Mouse (Mus musculus) common myeloid progenitor, adult 5-6 weeks (primary cell): ENCODE results near the gene Stk11. TPM values are rescaled to one million over a fixed set of nuclear protein-coding genes. Genes with fewer than 3 reads are reported as not detected.

ENCODE experiments used
- ATAC-seq: replicated peaks from 2 replicates; pipeline ENCODE4 v1.8.0; 2016; ENCODE audit warnings: low read depth, mild to moderate bottlenecking, moderate TSS enrichment, inconsistent platforms; ENCODE audit not compliant: poor library complexity, severe bottlenecking
- total RNA-seq: library from RNA; stranded (forward); fragments of 200-1000, 187-1606 nt; gene quantifications from 2 replicates; pipeline ENCODE4 v1.2.3, GENCODE M21; 2017

Stk11 gene
- total RNA-seq, 1 experiment from 2014 or later = 139 TPM

DNA sequence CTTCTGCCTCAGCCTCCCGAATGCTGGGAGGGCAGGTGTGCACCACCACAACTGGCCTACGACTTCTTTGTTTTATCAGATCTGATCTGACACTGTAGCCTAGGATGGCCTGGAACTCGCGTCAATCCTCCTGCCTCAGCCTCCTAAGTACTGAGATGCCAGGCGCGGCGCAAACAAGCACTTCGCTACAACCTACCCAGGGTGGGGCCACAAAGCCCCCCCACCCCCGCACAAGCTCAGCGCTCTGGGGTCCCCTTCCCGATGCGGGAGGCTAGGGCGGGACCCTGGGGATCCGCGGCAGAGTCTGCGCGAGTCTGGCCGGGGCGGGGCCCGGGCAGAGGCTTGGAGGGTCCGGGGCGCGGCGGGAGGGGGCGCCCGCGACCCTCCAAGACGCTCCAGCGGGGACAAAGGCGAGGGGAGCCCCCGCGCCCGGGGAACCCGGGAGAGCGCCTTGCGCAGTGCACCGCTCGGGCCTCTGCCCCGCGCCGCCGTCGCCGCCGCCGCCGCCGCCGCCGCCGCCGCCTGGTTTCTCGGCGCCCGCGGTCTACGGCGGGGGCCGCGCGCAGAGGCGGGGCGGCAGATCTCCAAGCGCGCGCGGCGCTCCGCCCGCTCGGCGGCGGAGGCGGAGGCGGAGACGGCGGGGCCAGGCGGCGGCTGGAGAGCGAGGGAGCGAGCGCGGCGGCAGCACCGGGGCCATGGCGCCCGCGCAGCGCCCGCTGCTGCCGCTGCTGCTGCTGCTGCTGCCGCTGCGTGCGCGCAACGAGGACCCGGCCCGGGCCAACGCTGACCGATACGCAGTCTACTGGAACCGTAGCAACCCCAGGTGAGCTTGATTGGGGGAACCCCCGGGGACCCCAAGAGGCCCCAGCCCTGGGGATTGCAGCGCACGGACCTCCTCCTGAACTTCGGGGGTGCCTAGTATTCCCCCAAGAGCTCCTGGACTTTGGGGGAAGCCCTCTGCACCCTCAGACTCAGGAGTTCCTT is 63.8 kb downstream of the Stk11 start, which contains the start of gene Efna2:
Gene Efna2 (plus strand): TSS at position 415 of the 984 bp plus-strand sequence.
- ATAC-seq = no peak

Other genes with a start within 250 kb of the Stk11 start
- 131 and 159 TPM in 2 replicates for gene Prtn3, start 241.3 kb upstream of the Stk11 start, total RNA-seq
- 40.8 and 46.6 TPM in 2 replicates for gene Plppr3, start 241.2 kb upstream of the Stk11 start, total RNA-seq
- 61.2 and 92.1 TPM in 2 replicates for gene Elane, start 229.6 kb upstream of the Stk11 start, total RNA-seq
- gene Cfd, start 224.9 kb upstream of the Stk11 start, total RNA-seq = not detected in 2 replicates
- gene Med16, start 206.9 kb upstream of the Stk11 start, total RNA-seq = 17.3 and 19.3 TPM in 2 replicates
- 7.0 and 11.2 TPM in 2 replicates for gene Gm26602, start 204.9 kb upstream of the Stk11 start, total RNA-seq
- 0.73 TPM in 1 of 2 replicates, not detected in the other for gene Kiss1r, start 198.8 kb upstream of the Stk11 start, total RNA-seq
- 38.4 and 50.7 TPM in 2 replicates for gene R3hdm4, start 194.6 kb upstream of the Stk11 start, total RNA-seq
- 11.5 and 16.0 TPM in 2 replicates for gene Arid3a, start 188.8 kb upstream of the Stk11 start, total RNA-seq
- gene Wdr18, start 155.7 kb upstream of the Stk11 start, total RNA-seq = 26.5 and 27.2 TPM in 2 replicates
- not detected in 2 replicates for gene Grin3b, start 145.1 kb upstream of the Stk11 start, total RNA-seq
- gene Tmem259, start 131.5 kb upstream of the Stk11 start, total RNA-seq = 44.8 and 56.7 TPM in 2 replicates
- gene Cnn2, start 127.2 kb upstream of the Stk11 start, total RNA-seq = 62.2 and 72.9 TPM in 2 replicates
- 10.7 and 15.5 TPM in 2 replicates for gene Abca7, start 119.3 kb upstream of the Stk11 start, total RNA-seq
- gene Arhgap45, start 99.2 kb upstream of the Stk11 start, total RNA-seq = 85.6 and 106 TPM in 2 replicates
- gene Polr2e, start 76.0 kb upstream of the Stk11 start, total RNA-seq = 145 and 146 TPM in 2 replicates
- 451 and 481 TPM in 2 replicates for gene Gpx4, start 68.6 kb upstream of the Stk11 start, total RNA-seq
- gene Sbno2, start 10.2 kb upstream of the Stk11 start, total RNA-seq = 16.2 and 22.3 TPM in 2 replicates
- 52.3 and 60.0 TPM in 2 replicates for gene Atp5d, start 22.8 kb downstream of the Stk11 start, total RNA-seq
- gene Cbarp, start 25.0 kb downstream of the Stk11 start, total RNA-seq = 0.41 and 0.73 TPM in 2 replicates
- gene Midn, start 32.5 kb downstream of the Stk11 start, total RNA-seq = 15.8 and 18.4 TPM in 2 replicates
- 60.0 and 65.6 TPM in 2 replicates for gene Cirbp, start 50.2 kb downstream of the Stk11 start, total RNA-seq
- gene 1600002K03Rik, start 57.1 kb downstream of the Stk11 start, total RNA-seq = 7.8 and 15.6 TPM in 2 replicates
- not detected in 2 replicates for gene Efna2, start 63.7 kb downstream of the Stk11 start, total RNA-seq
- gene Mum1, start 110.6 kb downstream of the Stk11 start, total RNA-seq = 38.9 and 41.9 TPM in 2 replicates
- 101 and 121 TPM in 2 replicates for gene Ndufs7, start 133.3 kb downstream of the Stk11 start, total RNA-seq
- 2.9 and 3.3 TPM in 2 replicates for gene Gamt, start 145.2 kb downstream of the Stk11 start, total RNA-seq
- 188 and 242 TPM in 2 replicates for gene Dazap1, start 145.7 kb downstream of the Stk11 start, total RNA-seq
- gene Rps15, start 176.7 kb downstream of the Stk11 start, total RNA-seq = 3,325 and 3,530 TPM in 2 replicates
- gene Apc2, start 180.2 kb downstream of the Stk11 start, total RNA-seq = 0.05 and 0.10 TPM in 2 replicates
- 15.8 and 19.8 TPM in 2 replicates for gene 2310011J03Rik, start 204.7 kb downstream of the Stk11 start, total RNA-seq
- 2.7 and 5.9 TPM in 2 replicates for gene Pcsk4, start 213.7 kb downstream of the Stk11 start, total RNA-seq
- gene Reep6, start 214.2 kb downstream of the Stk11 start, total RNA-seq = 2.9 and 3.6 TPM in 2 replicates
- 0.10 and 0.64 TPM in 2 replicates for gene Adamtsl5, start 232.6 kb downstream of the Stk11 start, total RNA-seq
- 0.55 TPM in 1 of 2 replicates, not detected in the other for gene Plk5, start 240.7 kb downstream of the Stk11 start, total RNA-seq